Mouse (Mus musculus): Measurements from ENCODE around the gene Swi5.
"Not testable (repeated sequence)": the region's sequence is repeated elsewhere in the genome, so short reads cannot be mapped to it uniquely, and the experiment has no call there.

The Swi5 gene

GRCm38 (mm10) chr2:32304145-32304832, 16.4 kb upstream of the Swi5 start:
- peaks cover 9% of the 10 kb centered on the region for H3K36me3 ChIP-seq (ENCODE audit: control insufficient read depth, insufficient read depth, low read length, poor library complexity, severe bottlenecking)
- peak; percentile 60 for DNase-seq (ENCODE audit: low read depth, low spot score)
- H3K27me3 ChIP-seq (ENCODE audit: control insufficient read depth, insufficient read depth, low read length, poor library complexity, severe bottlenecking), result no peaks in the 10 kb centered on the region

DNA sequence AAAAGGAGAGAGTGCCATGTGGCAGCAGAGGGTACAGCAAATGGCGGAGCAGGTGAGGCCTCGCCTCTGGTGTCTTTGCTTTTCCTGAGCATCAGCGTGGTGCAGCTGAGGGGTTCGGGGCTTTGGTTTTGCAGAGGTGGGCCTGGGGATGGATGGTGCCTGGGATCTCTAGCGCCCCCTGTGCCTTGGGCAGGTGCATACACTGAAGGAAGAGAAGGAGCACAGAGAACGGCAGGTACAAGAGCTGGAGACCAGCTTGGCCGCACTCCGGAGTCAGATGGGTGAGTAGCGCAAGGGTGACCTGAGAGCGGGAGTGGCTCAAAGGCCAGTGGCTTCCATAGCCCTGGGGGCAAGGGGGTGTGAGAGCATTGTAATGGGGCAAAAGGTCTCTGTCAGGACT, 15.1 kb upstream of the Swi5 start:
- Histone ChIP-seq H3K36me3 (ENCODE audit: control insufficient read depth, insufficient read depth, low read length, poor library complexity, severe bottlenecking) (peaks cover 15% of the 10 kb centered on the region), H3K27me3 (ENCODE audit: control insufficient read depth, insufficient read depth, low read length, poor library complexity, severe bottlenecking) (no peaks in the 10 kb centered on the region)
- no peak for DNase-seq (ENCODE audit: low read depth, low spot score)

- Histone ChIP-seq H3K36me3 (ENCODE audit: control insufficient read depth, insufficient read depth, low read length, poor library complexity, severe bottlenecking) (peaks cover 18% of the 10 kb centered on the region; the same call in 1 of the 2 replicates), H3K27me3 (ENCODE audit: control insufficient read depth, insufficient read depth, low read length, poor library complexity, severe bottlenecking) (no peaks in the 10 kb centered on the region)
- no peak for DNase-seq (ENCODE audit: low read depth, low spot score)
These were observed 11.6 kb upstream of the Swi5 start for GRCm38 (mm10) chr2:32299469-32299868.

DNA sequence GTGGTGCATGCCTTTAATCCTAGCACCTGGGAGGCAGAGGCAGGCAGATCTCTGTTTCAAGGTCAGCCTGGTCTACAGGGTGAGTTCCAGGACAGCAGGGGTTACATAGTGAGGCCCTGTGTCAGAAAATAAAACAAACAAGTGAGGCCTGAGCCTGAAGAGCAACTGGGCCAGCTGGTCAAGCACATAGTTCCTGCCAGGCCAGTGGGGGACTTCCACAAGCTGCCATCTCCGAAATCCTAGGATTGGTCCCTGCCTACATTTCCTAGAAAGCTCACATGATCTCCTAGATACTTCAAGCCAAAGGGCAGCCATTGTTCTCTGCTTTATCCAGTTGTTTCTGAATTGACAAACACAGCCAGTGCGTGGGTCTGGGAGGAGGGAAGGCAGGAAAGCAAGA, 8.0 kb upstream of the Swi5 start:
- peaks cover 14% of the 10 kb centered on the region; the same call in 1 of the 2 replicates for H3K36me3 ChIP-seq (ENCODE audit: control insufficient read depth, insufficient read depth, low read length, poor library complexity, severe bottlenecking)
- DNase-seq (ENCODE audit: low read depth, low spot score); H3K27me3 ChIP-seq (ENCODE audit: control insufficient read depth, insufficient read depth, low read length, poor library complexity, severe bottlenecking): not testable (repeated sequence)

DNA sequence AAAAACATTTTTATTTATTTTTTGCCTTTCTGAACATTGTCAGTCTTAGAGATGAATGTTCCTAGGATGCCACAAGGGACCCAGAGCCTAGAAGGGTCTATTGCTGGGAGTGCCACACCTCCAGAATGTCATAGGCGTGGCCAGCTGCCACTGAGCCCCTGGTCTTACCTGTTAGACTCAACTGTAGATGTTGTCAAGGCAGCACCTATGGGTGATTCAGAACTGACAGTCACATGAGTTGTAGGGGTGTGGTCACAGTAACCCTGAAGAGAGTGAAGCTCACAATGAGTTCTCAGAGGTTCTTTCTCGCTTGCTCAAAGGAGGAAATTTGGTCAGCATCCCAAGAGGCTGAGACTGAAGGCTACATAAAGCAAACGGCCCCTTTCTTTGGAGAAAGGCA, 7.4 kb upstream of the Swi5 start:
- peaks cover 13% of the 10 kb centered on the region; the same call in 1 of the 2 replicates for H3K36me3 ChIP-seq (ENCODE audit: control insufficient read depth, insufficient read depth, low read length, poor library complexity, severe bottlenecking)

GRCm38 (mm10) chr2:32294348-32294747, 6.5 kb upstream of the Swi5 start:
- DNase-seq (ENCODE audit: low read depth, low spot score), result no peak
- H3K36me3 ChIP-seq (ENCODE audit: control insufficient read depth, insufficient read depth, low read length, poor library complexity, severe bottlenecking), result peaks cover 11% of the 10 kb centered on the region; the same call in 1 of the 2 replicates

More for the DNA sequence above, 7.4 kb upstream of the Swi5 start:
- no peak for DNase-seq (ENCODE audit: low read depth, low spot score)
- no peaks in the 10 kb centered on the region for H3K27me3 ChIP-seq (ENCODE audit: control insufficient read depth, insufficient read depth, low read length, poor library complexity, severe bottlenecking)

DNA sequence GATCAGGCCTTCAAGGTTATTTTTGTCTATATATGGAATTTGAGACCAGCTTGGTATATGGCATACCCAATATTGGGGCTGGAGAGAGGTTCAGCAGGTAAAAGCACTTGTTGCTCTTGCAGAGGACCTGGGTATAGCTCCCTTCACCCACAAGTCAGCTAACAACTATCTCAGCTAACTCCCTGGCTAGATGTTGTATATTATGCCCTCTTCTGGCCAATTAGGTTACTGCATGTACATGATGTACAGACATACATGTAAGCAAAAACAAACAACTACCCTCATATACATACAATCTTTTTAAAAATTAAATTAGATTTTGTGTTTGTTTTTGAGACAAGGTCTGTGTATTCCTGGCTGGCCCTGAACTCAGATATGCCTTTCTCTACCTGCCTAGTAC, 1.7 kb upstream of the Swi5 start:
- Histone ChIP-seq H3K27me3 (ENCODE audit: control insufficient read depth, insufficient read depth, low read length, poor library complexity, severe bottlenecking) (no peaks in the 10 kb centered on the region), H3K36me3 (ENCODE audit: control insufficient read depth, insufficient read depth, low read length, poor library complexity, severe bottlenecking) (no peaks in the 10 kb centered on the region)
- DNase-seq (ENCODE audit: low read depth, low spot score), result peak; percentile 88

More at GRCm38 (mm10) chr2:32294348-32294747, 6.5 kb upstream of the Swi5 start:
- no peaks in the 10 kb centered on the region for H3K27me3 ChIP-seq (ENCODE audit: control insufficient read depth, insufficient read depth, low read length, poor library complexity, severe bottlenecking)

- Histone ChIP-seq H3K27me3 (ENCODE audit: control insufficient read depth, insufficient read depth, low read length, poor library complexity, severe bottlenecking) (no peaks in the 10 kb centered on the region), H3K36me3 (ENCODE audit: control insufficient read depth, insufficient read depth, low read length, poor library complexity, severe bottlenecking) (no peaks in the 10 kb centered on the region)
- no peak for DNase-seq (ENCODE audit: low read depth, low spot score)
These were observed 576 bp upstream of the Swi5 start for GRCm38 (mm10) chr2:32288371-32288931.

DNA sequence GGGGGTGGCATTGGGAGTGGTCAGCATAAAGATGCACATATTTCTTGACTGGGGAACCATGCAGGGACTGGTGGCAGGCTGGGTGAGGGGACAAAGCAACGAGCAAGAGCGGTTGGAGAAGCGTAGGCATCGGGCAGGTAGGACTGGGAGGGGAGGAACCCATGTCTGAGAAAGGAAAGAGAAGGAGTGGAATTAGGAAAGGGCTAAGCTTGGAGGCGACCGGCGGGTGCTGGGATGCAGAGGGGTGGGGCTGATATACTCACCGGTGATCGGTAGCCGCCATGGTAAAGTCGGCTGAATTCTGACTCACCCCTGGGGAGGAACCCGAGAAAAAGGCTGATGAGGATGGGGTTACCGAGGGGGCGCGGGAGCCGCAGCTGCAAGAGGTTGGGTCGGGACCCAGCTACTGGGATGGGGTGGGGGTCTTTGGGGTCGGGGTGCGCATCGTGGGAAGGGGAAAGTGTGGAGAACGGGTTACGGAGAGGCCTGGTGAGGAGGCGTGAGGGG, 488 bp downstream of the Swi5 start, which contains the start of gene Golga2:
Golga2 (plus strand) TSS at position 51 of the 507 bp plus-strand sequence.
- H3K36me3 ChIP-seq (ENCODE audit: control insufficient read depth, insufficient read depth, low read length, poor library complexity, severe bottlenecking), result no peaks in the 10 kb centered on the region
- no peak for DNase-seq (ENCODE audit: low read depth, low spot score)
- no peaks in the 10 kb centered on the region for H3K27me3 ChIP-seq (ENCODE audit: control insufficient read depth, insufficient read depth, low read length, poor library complexity, severe bottlenecking)

DNA sequence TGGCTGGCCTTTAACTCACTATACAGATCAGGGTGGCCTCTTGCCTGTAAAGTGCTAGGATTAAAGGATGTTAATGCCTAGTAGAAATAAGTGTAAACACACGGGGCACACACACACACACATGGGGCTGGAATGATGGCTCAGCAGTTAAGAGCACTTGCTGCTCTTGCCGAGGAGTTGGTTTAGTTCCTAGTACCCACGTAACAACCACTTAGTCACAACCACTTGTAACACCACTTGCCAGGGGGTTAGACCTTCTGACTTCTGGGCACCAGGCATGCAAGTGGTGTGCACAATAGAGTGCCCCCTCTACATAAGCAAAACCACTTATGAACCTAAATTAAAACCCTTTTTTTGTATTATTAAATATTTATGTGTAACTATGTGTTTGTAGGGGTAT, 3.9 kb downstream of the Swi5 start:
- H3K27me3 ChIP-seq (ENCODE audit: control insufficient read depth, insufficient read depth, low read length, poor library complexity, severe bottlenecking), result no peaks in the 10 kb centered on the region
- DNase-seq (ENCODE audit: low read depth, low spot score), result no peak
- no peaks in the 10 kb centered on the region for H3K36me3 ChIP-seq (ENCODE audit: control insufficient read depth, insufficient read depth, low read length, poor library complexity, severe bottlenecking)

DNA sequence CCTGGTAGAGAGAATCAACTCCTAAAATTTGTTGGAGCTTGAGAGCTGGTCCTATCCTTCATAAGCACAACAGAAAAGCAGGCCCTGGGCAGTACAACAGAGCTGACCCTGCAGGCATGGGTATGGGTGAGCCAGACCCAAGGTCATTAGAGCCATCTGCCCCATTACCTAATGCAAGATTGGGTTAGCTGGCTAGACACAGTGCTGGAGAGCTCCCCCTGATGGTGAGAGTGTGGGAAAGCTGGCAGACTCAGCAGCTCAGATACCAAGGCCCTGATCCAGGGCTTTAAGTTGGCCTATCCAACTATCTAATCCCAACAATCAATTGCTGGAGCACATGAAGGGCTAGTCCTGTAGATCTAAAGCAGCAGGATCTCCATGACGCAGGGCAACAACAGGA, 5.1 kb downstream of the Swi5 start:
- peak; percentile 78 for DNase-seq (ENCODE audit: low read depth, low spot score)

GRCm38 (mm10) chr2:32282289-32282688, 5.6 kb downstream of the Swi5 start:
- peaks cover 6% of the 10 kb centered on the region; the same call in 1 of the 2 replicates for H3K36me3 ChIP-seq (ENCODE audit: control insufficient read depth, insufficient read depth, low read length, poor library complexity, severe bottlenecking)
- H3K27me3 ChIP-seq (ENCODE audit: control insufficient read depth, insufficient read depth, low read length, poor library complexity, severe bottlenecking), result no peaks in the 10 kb centered on the region
- no peak for DNase-seq (ENCODE audit: low read depth, low spot score)

More for the DNA sequence above, 5.1 kb downstream of the Swi5 start:
- Histone ChIP-seq H3K27me3 (ENCODE audit: control insufficient read depth, insufficient read depth, low read length, poor library complexity, severe bottlenecking) (no peaks in the 10 kb centered on the region), H3K36me3 (ENCODE audit: control insufficient read depth, insufficient read depth, low read length, poor library complexity, severe bottlenecking) (peaks cover 6% of the 10 kb centered on the region; the same call in 1 of the 2 replicates)

- Histone ChIP-seq H3K36me3 (ENCODE audit: control insufficient read depth, insufficient read depth, low read length, poor library complexity, severe bottlenecking) (peaks cover 6% of the 10 kb centered on the region; the same call in 1 of the 2 replicates), H3K27me3 (ENCODE audit: control insufficient read depth, insufficient read depth, low read length, poor library complexity, severe bottlenecking) (no peaks in the 10 kb centered on the region)
- no peak for DNase-seq (ENCODE audit: low read depth, low spot score)
These were observed 12.1 kb downstream of the Swi5 start for GRCm38 (mm10) chr2:32275823-32276222.

GRCm38 (mm10) chr2:32260635-32261034, 27.2 kb downstream of the Swi5 start:
- Histone ChIP-seq H3K36me3 (ENCODE audit: control insufficient read depth, insufficient read depth, low read length, poor library complexity, severe bottlenecking) (no peaks in the 10 kb centered on the region), H3K27me3 (ENCODE audit: control insufficient read depth, insufficient read depth, low read length, poor library complexity, severe bottlenecking) (no peaks in the 10 kb centered on the region)
- peak; percentile 86 for DNase-seq (ENCODE audit: low read depth, low spot score)

DNA sequence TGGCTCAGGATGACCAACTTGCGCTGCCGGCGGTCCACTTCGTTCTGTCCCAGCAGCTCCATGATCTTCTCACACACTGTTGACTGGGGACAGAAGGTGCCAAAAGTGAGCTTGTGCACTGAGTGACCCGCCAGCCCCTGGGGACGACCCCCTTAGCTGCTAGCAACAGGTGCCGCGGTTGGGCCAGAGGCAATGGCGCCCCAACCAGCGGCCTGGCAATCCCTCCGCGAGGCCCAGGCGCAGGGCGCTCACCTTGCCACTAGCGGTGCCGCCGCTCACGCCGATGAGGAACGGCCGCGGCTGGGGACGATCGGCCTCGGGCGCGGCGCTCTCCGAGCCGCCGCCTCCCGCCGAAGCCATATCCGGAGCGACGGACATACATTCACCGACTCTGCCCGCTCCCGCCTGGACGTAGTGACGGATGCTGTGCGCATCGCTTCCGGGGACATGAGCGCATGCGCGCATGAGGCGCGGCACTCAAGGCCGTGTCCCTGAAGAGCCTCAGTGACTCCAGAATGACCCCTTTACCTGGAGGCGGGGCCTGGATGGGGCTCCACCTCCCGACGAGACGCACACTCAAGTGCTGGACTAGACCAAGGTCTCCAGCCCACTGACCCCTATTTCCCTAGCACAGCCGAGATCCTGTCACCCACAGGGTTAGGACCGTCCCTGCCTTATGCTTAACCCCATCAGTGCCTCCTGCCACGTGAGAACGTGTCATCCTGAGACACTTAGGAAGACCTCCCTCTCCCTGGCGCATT, 28.0 kb downstream of the Swi5 start, which contains the start of gene Uck1:
Uck1 (minus strand) TSS at position 503 of the 761 bp plus-strand sequence.
- Histone ChIP-seq H3K27me3 (ENCODE audit: control insufficient read depth, insufficient read depth, low read length, poor library complexity, severe bottlenecking) (no peaks in the 10 kb centered on the region), H3K36me3 (ENCODE audit: control insufficient read depth, insufficient read depth, low read length, poor library complexity, severe bottlenecking) (no peaks in the 10 kb centered on the region)
- peak; percentile 94 for DNase-seq (ENCODE audit: low read depth, low spot score)

Data from splenic B cell, adult 2 months (primary cell).